Mouse (Mus musculus) layer of hippocampus, adult 18-20 months (tissue): ENCODE measurements at regions not wholly inside any gene's neighbourhood (a gene's known extent, or its start where the extent isn't known, plus 50 kb on each side); places are given as distances from the start of the nearest gene placed in this dataset.
A peak's percentile ranks its signal among the peaks of the same experiment; 100 is the strongest.

ENCODE experiments used
- DNase-seq, 2 experiments: peaks; one replicate each; pipeline ENCODE4 v3.0.0; 2022; ENCODE audit warnings: low spot score in 2 of 2

DNA sequence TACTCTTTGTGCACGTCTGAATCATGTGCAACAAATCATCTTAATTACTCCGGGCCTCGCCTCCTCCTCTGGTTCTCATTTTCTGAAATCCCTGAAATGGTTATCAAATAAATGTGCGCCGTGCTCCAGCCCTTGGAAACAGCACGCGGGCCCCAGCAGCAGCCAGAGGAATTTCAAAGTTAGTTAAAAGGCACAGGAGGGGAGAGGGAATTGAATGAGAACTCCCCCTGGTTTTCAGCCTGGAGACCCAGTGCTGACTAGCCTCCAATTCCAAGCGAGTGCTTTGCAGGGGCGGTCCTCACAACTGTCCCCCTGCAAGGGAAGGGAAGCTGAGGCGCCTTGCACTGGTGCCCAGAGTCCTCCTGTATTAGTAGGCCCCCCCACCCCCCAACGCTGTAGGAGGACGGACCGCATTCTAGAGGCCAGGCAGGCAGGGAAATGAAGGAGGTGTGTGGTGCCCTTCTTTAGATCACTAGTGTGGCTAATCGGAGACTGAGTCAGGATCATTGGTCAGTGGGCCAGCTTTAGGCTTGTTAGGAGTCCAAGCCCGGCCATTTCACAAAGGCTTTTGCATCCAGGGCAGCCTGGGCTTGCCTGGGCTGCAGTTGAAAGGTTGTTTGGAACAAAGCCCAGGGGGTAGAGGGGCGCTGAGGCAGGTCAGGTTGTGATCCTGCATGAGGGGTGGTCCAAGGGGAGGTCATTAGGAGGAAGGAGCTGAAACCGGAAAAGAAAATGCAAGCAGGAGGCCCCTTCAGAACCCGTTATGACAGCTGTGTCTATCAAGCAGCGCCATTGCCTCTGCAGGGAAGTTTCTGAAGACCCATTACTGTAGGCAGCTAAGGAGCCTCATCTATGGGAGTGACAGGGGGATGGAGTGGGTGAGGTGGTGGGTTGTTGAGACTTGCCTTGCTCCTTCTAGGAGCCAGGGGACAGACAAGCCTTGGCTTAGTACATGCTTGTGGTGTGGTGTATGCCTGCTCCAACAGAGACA lies 80.3 kb upstream of the Igfbp7 start:
- DNase-seq: no peak

DNA sequence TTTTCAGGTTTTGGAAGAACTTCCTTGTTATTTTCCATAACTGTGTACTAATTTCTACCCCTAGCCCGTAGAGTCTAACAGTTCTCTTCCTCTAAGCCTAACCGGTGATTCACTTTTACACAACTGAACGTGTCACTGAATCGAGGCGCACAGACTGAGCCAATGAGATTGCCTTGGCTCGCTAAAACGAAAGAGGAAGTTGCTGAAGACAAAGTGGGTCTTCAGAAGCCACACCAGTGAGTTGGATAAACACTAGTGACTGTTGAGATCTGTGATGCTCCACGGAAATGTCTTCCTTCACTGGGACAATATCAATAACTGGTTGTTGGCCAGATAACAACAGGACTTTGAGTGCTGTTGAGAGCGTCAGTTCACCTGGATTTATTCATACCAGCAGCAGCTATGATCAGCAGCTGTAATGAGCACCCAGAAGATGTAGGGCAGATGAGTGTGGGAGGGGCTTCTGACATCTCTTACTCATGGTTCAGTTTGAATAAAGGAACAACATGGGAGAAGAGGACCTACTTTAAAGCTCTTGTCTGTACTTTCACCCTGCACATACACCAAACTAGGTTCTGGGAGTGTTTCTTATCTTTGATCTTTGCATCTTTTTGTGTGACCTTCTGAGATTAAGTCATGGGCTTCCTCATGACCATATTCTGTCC lies 75.3 kb upstream of the Igfbp7 start:
- no peak for DNase-seq

DNA sequence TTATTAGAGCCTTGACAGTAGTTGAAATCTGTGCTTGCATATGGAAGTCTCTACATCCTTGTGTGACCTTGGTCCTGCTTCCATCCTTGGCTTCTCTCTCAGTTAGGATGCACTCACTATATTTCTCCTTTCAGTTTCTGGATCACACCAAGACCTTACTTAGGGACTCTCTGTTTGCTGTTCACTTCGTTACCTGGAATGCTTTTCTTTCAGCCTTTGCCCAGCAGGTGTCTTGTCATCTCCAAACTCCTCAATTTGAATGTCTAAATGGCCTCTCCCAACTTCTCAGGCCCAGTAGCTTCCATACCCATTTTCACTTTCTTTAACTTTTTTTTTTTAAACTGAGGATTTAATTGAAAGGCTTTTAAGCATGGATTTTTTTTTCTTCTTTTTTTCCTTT lies 74.0 kb upstream of the Igfbp7 start:
- no peak for DNase-seq

DNA sequence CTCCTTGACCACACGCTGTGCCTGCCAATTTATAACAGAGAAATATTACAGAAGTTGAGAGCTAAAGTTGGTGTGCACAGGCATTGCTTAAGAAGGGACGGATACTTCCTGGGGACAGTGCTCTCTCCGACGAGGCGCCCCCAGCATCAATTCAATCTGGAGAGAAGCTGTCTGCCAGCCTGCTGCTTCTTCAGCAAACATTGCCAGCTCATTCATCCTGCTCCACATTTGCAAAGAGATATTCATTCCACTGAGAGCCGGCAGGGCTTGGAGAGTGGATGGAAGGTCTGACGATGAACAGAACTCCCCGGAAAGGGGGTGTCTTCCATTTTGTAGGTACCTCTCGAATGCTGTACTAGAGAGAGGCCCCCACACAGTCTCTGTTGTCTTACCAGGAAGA lies 70.0 kb upstream of the Igfbp7 start:
- peak; percentile 45 to 58 for DNase-seq

DNA sequence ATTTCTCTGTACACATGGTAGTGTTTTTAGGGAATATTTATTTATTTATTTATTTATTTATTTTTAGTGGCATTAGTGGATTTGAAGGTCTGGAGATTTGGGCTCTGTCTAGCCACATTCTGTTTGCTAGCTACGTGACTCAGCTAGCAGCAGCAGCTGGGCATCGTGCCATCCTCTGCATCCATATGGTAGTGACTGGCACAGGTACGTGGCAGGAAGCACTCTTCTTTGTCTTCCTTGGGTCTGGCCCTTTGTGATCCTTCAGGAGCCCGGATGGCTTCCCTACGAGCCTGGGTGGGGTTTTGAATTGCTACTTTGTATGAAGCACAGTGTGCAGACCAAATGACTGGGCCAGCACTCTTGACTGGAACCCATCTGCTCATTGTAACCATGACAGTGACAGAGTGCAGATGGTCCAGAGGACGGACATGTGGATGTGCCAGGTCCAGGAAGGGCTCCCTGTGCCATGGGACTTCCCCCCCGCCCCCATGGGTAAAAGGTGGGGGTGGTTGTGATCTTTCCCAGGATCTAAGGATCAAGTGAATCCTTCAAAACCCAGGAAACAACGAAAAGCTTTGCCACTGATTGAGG lies 66.2 kb upstream of the Igfbp7 start:
- peak in 1 of 2 experiments; percentile 16 for DNase-seq

DNA sequence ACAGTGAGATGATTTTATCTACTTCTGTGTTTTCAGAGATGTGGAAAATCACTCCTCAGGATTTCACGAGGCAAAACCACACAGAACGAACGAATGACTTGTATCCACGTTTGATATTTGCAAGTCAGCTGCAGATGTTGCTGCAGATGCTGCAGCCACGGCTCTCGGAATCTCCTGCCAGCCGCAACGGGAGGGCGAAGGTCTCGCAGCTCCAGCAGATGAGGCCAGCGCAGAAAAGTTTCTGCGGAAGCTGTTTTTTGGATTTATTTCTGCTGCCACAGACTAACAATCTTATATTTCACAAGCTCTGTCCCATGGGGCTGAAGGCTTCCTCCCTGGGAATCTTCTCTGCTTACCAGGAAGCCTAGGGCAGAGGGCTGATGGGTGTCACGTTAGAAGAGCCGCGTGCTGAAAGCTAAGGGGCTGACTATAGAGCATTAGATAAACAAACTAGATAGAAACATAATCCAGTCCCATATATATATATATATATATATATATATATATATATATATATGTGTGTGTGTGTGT lies 61.5 kb upstream of the Igfbp7 start:
- no peak for DNase-seq

DNA sequence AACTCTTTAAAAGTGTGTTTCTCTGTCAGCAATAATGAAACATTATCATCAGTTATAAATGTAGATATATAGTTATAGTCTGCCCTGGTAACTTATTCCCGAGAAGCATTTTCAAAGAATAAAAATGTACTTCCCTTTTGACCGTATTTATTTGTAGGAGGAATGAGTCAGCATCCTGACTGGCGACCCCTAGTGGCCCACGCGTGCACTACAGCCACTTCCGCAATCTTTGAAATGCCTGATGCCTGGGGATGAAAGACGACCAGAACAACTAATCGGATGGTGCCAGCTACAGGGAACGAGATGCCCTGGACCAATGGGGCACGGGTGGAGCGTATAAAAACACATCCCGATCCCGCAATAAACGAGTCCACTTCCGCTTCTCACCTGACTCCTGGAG lies 60.6 kb upstream of the Igfbp7 start:
- DNase-seq: peak in 1 of 2 experiments; percentile 55

DNA sequence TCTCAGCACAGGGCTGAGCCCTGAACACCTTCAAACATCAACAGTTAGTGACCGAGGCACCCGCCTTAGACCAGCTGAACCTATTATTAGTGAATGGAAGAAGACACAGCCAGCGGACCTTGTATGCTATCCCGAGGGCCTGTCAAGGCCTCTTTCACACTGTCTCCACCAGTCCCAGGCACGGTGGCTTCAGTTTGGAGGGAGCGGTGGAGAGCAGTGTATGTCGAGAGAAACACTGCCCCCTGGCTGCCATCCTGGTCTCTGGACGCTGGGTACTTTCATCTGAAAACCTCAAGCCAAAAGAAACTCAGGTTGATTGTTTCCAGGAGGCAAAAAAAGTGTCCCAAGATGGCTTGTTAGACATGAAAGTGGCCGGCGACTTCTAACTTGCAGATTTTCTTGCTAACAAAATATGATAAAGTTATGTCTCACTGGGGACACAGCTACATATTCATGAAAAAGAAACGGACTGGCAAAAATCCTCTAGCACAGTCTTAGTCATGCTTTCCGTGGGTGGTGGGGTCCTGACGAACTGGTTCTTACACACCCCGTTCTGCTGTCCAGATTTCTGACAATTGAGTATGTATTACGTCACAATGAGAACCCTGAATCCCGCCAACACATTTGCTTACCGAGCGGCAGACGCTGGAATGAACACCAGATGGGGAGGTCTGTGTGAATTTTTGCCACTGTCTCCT lies 57.2 kb upstream of the Igfbp7 start:
- peak; percentile 5 to 69 for DNase-seq

DNA sequence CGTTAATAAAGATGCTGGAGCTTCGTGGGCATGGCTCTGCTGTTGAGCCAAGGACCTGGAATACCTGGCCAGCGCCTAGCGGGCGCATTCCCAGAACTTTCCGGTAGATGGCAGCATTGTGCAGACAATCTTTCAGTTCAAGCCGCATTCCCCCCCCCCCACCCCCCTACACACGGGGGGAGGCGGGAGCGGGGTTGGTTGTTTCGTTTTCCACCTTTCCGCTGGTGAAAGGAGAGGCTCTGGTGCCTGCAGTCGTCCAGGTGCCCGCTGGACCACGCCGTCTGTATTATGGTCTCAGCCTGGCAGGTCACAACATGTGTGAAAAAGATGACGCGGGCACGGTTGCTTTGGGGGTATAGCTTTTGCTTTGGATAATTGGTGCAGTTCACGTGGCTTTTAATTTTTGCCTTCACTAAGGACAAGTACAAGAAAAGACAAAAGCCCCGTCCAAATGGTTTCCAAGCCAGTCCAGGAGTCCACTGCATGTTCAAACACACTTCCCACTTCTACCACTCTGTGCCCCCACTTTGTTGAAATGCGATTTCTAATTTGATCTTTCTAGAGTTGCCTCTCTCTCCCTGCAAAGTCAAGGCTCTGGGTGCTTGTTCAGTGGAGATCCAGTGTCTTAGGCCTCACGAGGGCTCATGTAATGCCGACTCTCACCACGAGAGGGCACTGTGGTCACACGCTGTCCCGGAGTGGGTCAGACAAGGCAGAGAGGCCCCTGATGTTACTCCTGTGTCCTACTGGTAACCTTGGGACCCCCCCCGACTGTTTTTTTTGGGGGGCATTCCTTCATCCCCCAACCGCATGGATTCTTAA lies 52.3 kb upstream of the Igfbp7 start:
- DNase-seq: peak; percentile 88 to 98
